Mouse (Mus musculus) skeletal muscle tissue, adult 2 months (tissue): Measurements from ENCODE around the gene Serpina11.

Experiments used
- DNase-seq: peaks from one replicate; pipeline ENCODE4 v3.0.0-alpha.2; 2012; ENCODE audit warnings: low read depth, low spot score

The Serpina11 gene

DNA sequence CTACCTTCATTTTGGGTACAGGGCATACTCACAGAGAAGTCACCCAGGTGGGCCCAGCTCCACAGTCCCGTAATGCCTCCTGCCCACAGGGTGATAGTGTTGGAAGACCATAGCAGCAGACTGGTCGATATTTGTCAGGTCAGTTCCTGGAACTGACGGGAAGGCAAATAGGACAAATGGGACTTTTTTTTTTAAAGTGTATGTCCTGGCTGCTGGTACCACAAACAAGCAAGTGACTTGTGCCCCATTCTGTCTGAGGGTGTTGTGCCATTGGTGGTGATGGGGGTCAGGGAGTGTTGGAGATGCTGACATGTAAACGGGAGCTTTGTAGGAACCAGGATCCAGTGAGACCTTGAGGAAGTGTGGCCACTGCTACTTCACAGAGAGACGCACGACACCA lies at the start of gene Serpina11:
Gene Serpina11 (minus strand): TSS at position 101 of the 400 bp plus-strand sequence.
- DNase-seq, result no peak

DNA sequence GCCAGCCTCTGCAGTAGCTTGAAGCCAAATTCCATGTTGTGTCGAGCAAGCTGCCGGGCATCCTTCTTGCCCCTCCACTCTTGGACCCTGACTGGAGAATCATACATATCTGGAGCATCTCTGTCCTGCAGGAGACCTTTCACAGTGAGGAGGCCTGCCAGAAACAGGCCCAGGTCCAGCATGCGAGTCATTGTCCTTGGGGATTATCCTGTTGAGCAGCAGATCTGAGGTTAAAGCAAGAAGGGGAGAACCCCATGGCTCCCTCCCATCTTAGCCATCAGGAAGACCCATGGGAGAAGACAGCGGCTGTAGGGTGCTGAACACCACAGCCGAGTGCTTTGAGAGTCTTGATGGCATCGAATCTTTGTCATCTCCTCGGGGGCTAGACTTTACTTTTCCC lies 48.4 kb upstream of the Serpina11 start:
- no peak for DNase-seq

DNA sequence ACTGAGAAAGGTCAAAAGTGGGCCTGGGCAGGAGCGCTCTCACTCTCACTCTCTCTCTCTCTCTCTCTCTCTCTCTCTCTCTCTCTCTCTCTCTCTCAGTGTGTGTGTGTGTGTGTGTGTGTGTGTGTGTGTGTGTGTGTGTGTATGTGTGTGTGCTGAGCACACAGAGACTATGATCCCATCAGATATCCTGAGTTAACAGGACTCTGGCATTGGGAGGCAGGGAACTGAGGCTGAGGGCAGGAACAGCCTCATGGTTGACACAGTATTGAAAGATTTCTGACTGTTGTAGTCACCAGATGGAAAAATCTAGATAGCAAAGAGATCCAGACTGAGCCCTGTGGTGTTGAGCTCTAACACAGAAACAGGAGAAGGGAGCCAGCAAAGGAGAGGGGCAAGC lies 44.0 kb upstream of the Serpina11 start:
- no peak for DNase-seq

DNA sequence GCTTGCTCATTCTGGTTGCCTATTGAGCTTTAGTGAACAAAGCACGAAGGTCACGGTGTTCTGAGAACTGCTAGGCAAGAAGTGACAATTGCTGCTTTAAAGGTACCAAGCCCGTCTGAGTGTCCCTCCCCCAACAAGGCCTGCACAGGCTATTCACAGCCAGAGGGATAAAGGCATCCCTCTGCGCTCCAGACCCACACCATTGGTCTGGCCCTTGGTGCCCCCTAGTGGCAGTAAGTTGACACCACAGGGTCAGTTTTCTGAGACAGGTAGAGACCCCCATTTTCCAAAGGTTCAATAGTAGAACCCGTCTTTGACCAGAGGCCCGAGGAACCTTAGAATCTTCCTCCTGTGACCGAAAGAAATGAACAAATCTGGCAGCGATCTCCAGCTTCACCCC lies 40.2 kb upstream of the Serpina11 start:
- DNase-seq, result no peak

DNA sequence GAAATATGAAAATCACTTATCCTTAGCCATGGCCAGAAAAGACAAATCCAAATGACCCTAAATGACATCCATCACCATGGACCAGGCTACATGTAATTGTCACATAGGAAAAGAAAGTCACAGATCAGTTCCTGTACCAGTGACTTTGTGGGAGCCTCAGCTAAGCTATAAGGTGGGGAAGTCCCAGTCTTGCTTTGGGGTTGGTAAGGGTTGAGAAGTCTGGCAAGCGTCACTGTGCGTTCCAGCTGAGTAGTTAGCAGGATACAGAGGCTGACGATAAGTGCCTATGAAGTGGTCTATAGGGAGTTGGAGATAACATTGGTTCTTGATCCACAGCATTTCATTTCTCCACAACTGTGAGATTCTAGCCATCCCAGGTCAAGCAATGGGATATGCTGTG lies 25.5 kb upstream of the Serpina11 start:
- no peak for DNase-seq

DNA sequence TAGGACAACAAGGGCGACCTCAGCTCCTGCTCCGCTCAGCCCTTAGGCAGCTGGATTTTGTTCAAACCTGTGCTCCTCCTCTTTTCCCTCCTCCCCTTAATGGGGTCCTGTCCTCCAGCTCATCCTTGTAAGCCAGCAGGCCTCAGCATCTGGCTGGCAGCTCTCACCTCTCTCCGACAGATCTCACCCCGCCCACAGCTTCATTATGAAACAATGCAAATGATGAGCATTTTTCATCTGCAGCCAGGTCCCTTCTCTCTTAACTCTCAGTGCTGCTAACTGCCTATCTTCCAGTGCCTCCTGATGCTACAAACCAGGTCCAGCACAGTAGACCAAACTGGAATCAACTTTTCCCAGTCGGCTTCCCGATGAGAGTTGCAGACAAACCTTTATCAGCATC lies 23.9 kb upstream of the Serpina11 start, which contains the start of gene Serpina9:
Gene Serpina9 (minus strand): TSS at position 136 of the 400 bp plus-strand sequence.
- DNase-seq, result no peak

DNA sequence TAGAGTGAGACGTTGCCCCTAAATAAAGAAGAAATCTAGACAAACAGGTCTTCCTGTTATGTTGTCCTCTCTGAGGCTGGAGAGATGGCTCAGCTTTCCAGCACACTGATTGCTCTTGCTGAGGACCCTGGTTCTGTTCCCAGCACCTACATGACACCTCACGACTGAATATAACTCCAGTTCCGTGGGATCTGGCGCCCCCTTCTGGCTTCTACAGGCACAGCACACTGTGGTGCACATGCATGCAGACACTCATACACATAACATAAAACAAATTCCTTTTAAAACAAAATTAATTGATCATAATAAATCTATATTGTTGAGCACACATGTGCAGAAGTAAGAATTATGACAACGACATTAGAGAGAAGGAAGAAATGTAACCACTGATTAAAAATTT lies 14.9 kb upstream of the Serpina11 start:
- DNase-seq, result no peak

DNA sequence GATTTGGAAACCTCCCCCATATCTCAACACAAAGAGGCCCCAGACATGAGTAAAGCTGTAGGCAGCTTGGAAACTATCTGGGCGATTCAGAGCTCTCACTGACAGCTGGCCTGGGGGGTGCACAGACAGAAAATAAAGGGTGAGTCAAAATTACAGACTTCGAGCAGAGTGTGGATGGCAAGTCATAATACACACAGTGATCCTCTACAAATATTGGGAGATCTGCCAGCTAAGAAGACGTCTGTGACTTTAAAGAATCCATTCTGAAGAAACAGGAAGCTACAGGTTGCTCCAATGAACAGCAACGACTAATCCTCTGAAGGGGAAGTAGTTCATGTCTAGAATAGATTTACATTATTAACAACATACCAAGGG lies 13.5 kb upstream of the Serpina11 start:
- DNase-seq, result no peak

DNA sequence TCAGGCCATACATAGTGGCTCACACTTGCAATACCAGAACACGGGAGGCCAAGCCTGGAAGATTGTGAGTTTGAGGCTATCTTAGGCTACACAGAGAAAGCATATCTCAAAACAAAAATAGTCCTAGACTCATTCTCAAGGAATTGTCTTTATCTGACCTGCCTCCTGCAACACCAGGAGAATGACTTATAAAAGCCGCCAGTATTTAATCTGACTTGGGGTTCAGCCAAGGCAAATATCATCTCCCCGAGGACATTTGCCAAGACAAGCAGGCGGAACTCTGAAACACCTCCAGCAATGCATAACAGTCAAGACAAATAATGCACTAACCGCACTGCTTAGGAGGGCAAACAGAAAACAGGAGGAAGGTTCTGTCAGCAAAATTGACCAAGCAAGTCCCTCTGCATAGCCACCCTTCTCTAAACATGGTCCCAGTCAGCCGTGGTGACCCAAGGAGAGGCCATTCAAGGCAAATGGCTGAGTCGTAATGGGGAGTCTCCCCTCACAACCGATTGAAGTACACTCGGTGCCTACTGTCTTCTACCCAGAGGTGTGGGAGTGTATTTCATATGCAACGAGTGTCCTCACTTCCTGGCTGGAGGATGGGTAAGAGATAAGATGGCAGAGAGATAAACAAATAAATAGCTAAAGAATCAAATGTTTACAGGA lies 12.9 kb upstream of the Serpina11 start:
- DNase-seq, result peak; percentile 20

DNA sequence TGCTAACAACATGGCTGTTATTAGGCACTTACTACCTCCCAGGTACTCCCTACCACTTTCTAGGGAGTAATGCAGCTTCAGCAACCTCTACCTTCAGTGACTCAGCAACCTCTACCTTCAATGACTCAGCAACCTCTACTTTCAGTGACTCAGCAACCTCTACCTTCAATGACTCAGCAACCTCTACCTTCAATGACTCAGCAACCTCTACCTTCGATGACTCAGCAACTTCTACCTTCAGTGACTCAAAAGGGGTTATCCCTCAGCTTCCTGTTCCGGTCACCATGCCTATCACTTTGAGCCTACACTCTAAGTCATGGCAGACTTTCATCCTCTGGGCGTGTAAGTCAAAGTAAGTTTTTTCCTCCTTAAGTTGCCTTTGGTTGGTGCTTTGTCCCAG lies 10.8 kb upstream of the Serpina11 start:
- no peak for DNase-seq

DNA sequence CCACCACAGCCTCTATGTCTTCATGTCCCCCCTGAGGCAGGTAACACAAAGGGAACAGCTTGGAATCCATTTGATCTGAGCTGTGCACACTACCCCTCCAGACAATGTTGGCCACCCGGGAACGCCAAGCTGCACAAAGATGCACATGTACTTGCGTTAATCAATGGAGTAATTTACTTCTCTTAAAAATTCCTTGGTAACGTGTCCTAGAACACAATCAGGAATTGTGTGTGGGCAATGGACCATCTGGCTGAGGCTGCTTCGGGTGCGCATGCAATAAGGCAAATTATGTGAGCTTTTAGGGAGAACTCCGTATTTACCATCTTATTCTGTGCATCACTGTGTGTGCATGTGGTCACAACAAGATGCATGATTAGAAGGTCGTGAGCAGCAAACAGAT lies 9.9 kb upstream of the Serpina11 start:
- DNase-seq, result no peak

DNA sequence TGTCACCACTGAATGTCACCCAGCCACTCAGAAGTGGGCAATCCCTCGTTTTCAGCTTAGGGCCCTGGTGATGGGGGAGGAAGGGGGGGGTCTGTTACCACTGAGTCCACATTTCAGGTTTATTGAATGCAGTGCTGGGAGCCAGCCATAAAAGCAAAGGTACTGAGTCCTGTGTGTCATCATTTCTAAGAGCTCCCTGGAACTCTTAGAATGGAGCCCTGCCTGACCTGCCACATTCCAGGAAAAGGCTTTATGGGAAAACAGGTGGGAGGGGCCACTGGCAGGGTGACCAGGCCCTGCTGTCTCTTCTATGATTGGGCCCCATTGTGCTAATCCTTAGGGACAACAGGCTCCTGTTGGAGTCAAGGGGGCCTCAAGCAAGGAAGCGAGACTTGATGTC lies 6.8 kb upstream of the Serpina11 start:
- DNase-seq, result no peak

DNA sequence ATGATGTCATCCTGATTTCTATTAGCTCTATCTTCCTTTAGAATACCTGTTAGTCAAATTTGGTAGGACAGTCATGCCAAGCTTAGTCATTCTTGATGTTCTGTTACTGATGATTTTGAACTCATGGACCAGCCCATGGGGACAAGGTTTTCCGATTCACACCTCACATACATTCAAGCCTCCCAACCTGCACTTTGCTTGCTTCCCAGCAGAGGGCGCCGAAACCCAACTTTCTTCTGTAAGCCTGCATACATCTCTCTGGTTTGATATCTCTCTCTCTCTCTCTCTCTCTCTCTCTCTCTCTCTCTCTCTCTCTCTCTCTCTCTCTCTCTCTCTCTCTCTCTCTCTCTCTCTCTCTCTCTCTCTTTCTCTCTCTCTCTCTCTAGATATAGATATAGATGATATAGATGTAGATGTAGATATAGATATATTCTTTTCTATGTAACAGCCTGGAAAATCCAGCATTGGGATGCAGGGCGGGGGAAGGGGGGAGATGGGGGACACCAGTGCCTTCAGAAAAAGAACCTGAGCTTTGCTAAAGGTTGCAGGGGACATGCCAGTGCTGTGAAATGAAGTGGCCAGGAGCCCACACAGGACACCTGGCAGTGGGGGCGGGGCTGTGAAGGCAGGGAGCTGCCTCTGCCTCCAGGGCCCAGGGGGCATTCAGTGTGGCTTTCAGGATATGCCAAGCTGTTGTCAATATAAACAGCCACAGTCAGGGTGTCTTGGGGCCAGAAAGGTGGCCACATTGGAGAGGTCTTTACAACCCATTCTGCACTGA lies 5.7 kb upstream of the Serpina11 start:
- DNase-seq, result peak; percentile 34

DNA sequence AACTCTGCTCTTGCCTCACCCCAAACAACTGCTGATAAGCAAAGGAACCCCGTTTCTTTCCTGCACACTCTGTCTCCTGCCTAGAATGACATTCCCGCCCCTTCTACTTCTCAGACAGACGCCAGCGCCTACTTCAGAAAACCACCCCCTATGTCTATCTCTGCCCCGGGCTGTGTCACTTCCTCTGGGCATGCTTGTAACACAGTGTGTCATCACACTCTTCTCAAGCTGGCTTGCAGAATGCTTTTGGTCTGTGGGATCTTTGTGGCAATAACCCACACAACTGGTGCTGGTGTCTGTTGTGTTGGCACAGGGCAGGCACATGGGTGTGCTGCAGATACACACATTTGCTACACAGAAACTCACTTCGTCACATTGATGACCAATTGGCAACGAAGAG lies 3.2 kb upstream of the Serpina11 start:
- DNase-seq, result no peak

DNA sequence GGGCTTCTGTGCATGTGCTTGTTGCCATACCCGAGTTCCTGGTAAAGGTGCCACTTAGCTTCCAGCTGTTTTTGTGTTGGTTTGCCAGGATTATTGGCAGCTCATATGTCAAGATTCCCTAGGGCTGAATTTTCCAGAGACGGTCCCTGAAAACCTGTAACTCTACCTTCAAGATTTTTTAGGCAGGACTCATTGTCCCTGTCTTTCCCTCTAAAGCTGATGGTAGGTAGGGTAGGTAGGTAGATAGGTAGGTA lies 316 bp downstream of the Serpina11 start:
- no peak for DNase-seq

DNA sequence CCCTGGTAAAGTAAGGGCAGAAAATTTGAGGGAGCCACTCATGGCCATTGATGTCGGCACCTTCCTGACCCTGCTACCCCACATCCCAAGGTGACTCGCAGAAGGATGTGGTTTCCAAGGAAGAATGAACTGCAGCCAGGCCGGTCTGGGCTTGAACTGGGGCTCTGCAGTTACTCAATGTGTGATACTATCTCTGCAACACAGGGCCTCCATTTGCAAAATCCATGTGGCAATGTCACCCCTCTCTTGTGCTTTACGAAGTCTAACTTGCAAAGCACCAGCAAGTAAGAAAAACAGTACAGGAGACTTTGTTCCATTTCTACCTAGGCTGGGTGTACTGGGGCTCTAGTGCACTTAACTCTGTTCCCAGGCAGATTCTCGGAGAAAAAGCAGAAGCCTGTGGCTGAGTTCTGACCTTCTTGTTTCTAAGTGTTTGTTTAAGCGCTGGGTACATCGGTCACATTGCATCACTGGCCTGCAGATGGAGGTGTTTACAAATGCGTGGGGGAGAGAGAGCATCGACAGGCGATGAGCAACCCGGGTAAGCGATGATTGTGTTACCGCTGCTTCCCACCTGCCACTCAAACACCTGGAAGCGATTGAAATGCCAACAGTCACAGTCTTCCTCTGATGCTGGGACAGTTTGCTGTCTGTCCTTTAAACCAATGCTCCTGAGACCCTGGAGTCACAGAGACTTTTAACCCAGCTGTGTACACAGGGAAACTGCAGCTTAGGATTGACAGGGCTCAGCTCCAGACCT lies 823 bp downstream of the Serpina11 start:
- DNase-seq, result no peak

DNA sequence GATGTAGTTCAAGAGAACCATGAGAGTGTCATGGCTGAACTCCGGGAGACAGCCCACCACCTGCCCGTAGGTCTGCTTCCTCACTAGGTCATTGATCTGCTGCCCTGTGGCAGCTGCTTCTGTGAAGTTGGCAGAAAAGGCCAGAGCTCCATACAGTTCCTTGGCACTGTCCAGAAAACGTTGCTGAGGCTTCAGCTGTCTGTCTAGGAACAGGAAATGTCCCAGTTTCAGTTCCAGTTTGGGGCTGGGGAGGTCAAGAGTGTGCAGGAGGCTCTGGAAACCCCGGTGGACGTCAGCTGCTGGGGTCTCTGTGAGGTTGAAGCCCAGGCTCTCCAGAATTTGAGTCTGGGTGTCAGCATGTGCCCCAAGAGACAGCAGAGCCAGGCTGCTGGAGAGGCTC lies 3.9 kb downstream of the Serpina11 start:
- DNase-seq, result no peak

DNA sequence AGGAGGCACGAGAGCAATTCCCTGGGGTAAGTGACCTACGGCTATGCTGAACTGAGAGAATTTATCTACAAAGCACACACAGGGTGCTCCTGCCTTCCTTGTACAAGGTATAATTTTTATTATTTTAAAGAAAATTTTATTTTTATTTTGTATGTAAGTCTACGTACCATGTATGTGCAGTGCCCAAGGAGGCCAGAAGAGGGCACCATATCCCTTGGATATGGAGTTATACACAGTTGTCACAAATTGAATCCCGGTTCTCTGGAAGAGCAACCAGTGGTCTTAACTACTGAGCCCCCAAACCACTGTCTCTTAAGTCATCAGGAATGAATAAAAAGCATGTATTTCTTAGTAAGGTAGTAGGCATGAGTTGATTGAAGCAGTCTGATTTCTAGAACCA lies 4.8 kb downstream of the Serpina11 start:
- no peak for DNase-seq

DNA sequence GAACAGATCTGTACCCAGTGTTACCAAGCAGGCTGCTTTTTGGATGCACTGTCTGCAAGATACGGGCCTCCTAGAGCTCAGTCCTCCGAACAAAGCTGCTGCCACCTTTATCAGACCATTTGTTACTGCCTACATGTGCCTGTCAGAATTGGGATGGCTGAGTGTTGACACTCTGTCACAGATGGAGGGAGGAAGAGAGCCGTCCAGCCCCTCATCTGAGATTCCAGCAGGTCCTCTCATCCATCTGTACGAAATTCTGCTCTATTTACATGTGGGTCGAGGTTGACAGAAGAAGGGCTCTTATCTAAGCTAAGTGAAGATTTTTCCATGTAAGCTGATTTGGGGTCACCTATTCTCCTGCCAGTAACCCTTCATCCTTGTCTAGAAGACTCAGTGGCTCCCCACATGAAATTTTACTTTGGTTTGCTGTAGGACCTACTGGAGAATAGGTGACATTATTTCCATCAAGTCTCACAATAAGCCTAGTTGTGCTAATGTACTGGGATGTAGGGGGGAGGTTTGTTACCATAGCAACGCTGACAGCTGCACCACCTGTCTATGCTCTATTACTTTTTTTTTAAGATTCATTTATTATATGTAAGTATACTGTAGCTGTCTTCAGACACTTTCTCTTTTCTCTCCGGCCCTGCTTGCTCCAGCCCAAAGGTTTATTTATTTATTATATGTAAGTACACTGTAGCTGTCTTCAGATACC lies 8.0 kb downstream of the Serpina11 start:
- no peak for DNase-seq

DNA sequence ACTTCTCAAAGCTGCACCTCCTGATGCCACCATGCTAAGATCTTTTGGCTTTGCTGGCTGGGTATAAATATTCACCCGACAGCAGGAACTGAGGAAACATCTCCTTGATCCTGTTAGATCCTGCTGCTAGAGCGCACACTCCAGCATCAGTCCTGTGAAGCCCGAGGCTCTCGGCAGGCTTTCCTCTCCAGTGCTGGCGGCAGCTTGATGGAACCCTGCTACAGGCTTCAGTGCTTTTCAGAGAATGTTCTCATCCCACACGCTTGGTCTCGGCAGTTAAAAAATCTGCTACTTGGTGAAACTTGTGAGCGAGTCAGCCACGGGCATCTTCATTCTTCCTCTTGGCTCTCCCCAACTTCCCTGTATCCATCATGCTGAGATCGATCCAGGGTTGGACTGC lies 11.5 kb downstream of the Serpina11 start:
- no peak for DNase-seq

DNA sequence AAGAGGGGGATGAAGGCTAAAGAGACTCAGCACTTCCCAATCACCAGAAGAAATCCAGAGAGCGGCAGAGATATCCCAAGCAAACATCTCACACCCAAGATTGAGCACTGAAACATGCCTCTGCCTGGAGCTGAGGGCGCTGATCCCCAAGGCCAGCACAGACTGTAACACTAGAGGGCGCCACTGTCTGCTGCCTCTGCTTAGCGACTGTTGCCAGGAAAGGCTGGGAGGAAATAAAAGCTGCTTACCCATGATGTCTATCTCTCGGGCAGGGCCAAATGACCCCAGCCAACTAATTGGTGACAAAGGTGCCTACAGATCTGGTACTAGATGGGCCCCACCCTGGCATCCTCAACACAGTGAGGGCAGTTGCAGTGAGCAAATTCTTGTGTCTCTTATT lies 11.9 kb downstream of the Serpina11 start:
- DNase-seq, result no peak

DNA sequence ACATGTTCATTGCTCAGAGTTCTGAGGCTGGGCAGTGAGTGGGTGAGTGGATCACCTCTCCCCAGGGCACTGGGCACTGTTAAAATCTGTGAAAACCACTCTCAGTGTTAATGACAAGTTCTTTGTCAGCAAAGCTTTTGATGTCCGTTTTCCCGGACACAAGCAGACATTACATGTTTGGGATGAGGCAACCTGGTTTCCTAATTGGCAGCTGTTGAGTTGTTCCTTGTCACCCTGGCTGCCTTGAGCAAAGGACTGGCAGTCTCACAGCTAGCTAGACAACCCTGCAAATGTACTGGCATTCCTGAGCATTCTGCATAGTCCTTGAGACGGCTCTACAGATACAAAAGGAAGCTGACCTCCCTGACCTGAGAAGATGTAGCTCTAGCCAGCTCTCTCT lies 12.7 kb downstream of the Serpina11 start:
- DNase-seq, result no peak
